9 mouse cellular contexts compared by ENCODE assay signal in the genomic region with DNA sequence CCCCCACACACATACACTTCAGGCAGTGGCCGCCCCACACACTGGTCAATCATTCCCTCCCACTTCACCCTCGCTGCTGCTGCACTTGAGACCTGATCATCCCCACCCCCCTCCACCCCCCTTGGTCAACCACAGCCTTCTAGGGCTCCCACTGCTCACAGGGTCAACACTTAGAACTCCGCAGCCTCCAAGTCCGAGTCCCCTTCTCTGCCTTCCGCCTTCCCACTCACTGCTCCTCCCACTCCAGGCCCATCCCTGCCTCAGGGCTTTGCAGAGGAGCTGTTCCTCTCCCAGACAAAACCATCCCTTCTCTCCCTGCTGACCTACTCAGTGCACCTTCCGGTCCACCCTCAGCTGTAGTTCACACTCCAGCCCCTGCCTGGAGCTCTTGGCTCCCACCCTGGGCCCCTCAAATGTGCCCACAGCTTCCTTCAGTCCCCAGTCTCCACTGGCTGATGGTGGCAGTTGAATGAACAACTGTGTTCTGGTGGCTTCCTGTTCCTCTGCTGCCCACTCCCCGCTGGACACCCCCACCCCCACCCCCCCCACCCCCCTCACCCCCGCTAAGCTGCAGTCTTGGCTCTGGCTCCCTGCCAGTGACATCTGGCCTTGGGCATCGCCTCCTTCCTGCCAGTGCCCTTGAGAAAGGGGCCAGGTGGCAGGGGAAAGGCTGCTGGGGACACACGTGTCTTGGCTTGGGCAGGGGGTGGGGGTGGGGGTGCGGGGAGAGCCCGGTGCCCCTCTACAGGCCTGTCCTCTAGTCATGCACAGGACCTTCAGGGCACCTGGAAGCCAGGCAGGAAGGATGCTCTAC. TPM values are rescaled to one million over a fixed set of nuclear protein-coding genes. Genes with fewer than 3 reads are reported as not detected.
A peak's percentile ranks its signal among the peaks of the same experiment; 100 is the strongest.
DNase-seq lines count a peak whose midpoint lies in the region; ATAC-seq and TF ChIP-seq lines count a peak whose summit lies in the region.
"Had no signal": no experiment of that assay in that cellular context is flagged by ENCODE, and none has a peak within 500 bp of the region (broad histone marks: within the 10 kb centered on the region; RNA-seq: fewer than 3 reads in every experiment).

No protein-coding gene starts in this region.

- no peak for TF ChIP-seq CTCF in lung, postnatal 0 days (IDR thresholded peaks at IDR 0.05)

- H3K27ac ChIP-seq in forebrain, embryonic 15.5 days (replicated peaks) = peak overlapping the region; percentile 39; the same call in 1 of the 2 replicates
- peak overlapping the region; percentile 10; the same call in 1 of the 2 replicates for H3K27ac ChIP-seq in hindbrain, embryonic 16.5 days (ENCODE audit: low read depth, low read length)
- peak overlapping the region; percentile 40 for H3K27ac ChIP-seq in lung, postnatal 0 days (ENCODE audit: low read length)

- no peak overlapping the region for H3K4me3 ChIP-seq in forebrain, embryonic 15.5 days
- H3K4me3 ChIP-seq in hindbrain, embryonic 16.5 days (ENCODE audit: low read length) = no peak overlapping the region
- H3K4me3 ChIP-seq in lung, postnatal 0 days (ENCODE audit: low read depth, low read length) = peak overlapping the region; percentile 34

- no peak; the same call in 1 of the 2 replicates for ATAC-seq in forebrain, embryonic 15.5 days (replicated peaks)
- peak; percentile 34 for ATAC-seq in hindbrain, embryonic 16.5 days
- ATAC-seq in lung, postnatal 0 days = peak; percentile 66
- ATAC-seq: Patski had no signal

- 0 out of 2 replicates have a peak overlapping the region, but pooled peaks have one; percentile 7 for H3K4me2 ChIP-seq in forebrain, embryonic 15.5 days (replicated peaks)
- peak overlapping the region; percentile 44 for H3K4me2 ChIP-seq in hindbrain, embryonic 16.5 days (ENCODE audit: low read length)
- peak overlapping the region; percentile 57 for H3K4me2 ChIP-seq in lung, postnatal 0 days (replicated peaks; ENCODE audit: low read depth, low read length)

- WGBS in forebrain, embryonic 15.5 days = 5% methylated on average over 12 of the region's 12 CpGs
- WGBS in hindbrain, embryonic 16.5 days = 4% methylated on average over 9 of the region's 12 CpGs
- 2% methylated on average over 6 of the region's 12 CpGs for WGBS in lung, postnatal 0 days

- 0 out of 2 replicates have a peak overlapping the region, but pooled peaks have one; percentile 19 for H3K9ac ChIP-seq in forebrain, embryonic 15.5 days (replicated peaks)
- peak overlapping the region; percentile 41; the same call in 1 of the 2 replicates for H3K9ac ChIP-seq in hindbrain, embryonic 16.5 days (ENCODE audit: low read depth, low read length)
- no peak overlapping the region for H3K9ac ChIP-seq in lung, postnatal 0 days (replicated peaks; ENCODE audit: low read depth)

- no peaks in the 10 kb centered on the region for H3K36me3 ChIP-seq in forebrain, embryonic 15.5 days
- no peaks in the 10 kb centered on the region for H3K36me3 ChIP-seq in hindbrain, embryonic 16.5 days (ENCODE audit: control insufficient read depth, insufficient read depth, low read length)
- H3K36me3 ChIP-seq in lung, postnatal 0 days (ENCODE audit: insufficient read depth, low read length) = no peaks in the 10 kb centered on the region

- no peaks in the 10 kb centered on the region for H3K9me3 ChIP-seq in forebrain, embryonic 15.5 days
- no peaks in the 10 kb centered on the region for H3K9me3 ChIP-seq in hindbrain, embryonic 16.5 days (ENCODE audit: control insufficient read depth, low read length)
- H3K9me3 ChIP-seq in lung, postnatal 0 days (ENCODE audit: low read length) = no peaks in the 10 kb centered on the region

- peaks cover 43% of the 10 kb centered on the region for H3K4me1 ChIP-seq in forebrain, embryonic 15.5 days
- H3K4me1 ChIP-seq in hindbrain, embryonic 16.5 days (ENCODE audit: control insufficient read depth, insufficient read depth, low read depth, low read length) = peaks cover 36% of the 10 kb centered on the region
- peaks cover 11% of the 10 kb centered on the region; the same call in 1 of the 2 replicates for H3K4me1 ChIP-seq in lung, postnatal 0 days (ENCODE audit: insufficient read depth, low read depth, low read length)

- DNase-seq in frontal cortex, postnatal 36 days (ENCODE audit: low spot score in 2 of 2) = peak; percentile 44
- DNase-seq in frontal cortex, postnatal 25 days (ENCODE audit: low spot score in 2 of 2) = no peak
- peak; percentile 79 for DNase-seq in adrenal gland, adult 2 months
- peak; percentile 85 for DNase-seq in lung, postnatal 0 days (ENCODE audit: low spot score)
- DNase-seq in skeletal muscle tissue, adult 2 months (ENCODE audit: low read depth, low spot score) = peak; percentile 47
- DNase-seq in spleen, postnatal 10 days (ENCODE audit: low spot score in 2 of 2) = no peak

- H3K27me3 ChIP-seq in forebrain, embryonic 15.5 days = peaks cover 40% of the 10 kb centered on the region
- H3K27me3 ChIP-seq in hindbrain, embryonic 16.5 days (replicated peaks; ENCODE audit: control insufficient read depth, insufficient read depth, low read length) = peaks cover 11% of the 10 kb centered on the region
- H3K27me3 ChIP-seq in lung, postnatal 0 days (replicated peaks; ENCODE audit: insufficient read depth, low read length) = no peaks in the 10 kb centered on the region
- H3K27me3 ChIP-seq: Patski had no signal

- peak; percentile 35; the same call in 1 of the 2 replicates for TF ChIP-seq EP300 in lung, postnatal 0 days (IDR thresholded peaks at IDR 0.05)

RNA-seq across cellular contexts. Expression of gene Tle6, which starts 3.5 kb away (rescaled TPM):
- total RNA-seq in adrenal gland, adult 2 months (2021) = 10 to 100 TPM; 24.0 to 59.6 TPM
- polyA plus RNA-seq in adrenal gland, adult 2 months (2012; rRNA removed) = 49.5 and 90.8 TPM in 2 replicates
- 3.0 and 4.2 TPM in 2 replicates for polyA plus RNA-seq in forebrain, embryonic 15.5 days (2015; fragmentation: Nextera tagmentation; extraction: Ambion mirVana)
- polyA plus RNA-seq in hindbrain, embryonic 16.5 days (2015; fragmentation: Nextera tagmentation; extraction: Ambion mirVana) = 9.0 and 9.2 TPM in 2 replicates
- polyA plus RNA-seq in lung, postnatal 0 days (2015; fragmentation: Nextera tagmentation; extraction: Ambion mirVana) = 12.8 and 18.5 TPM in 2 replicates

RNA-seq across cellular contexts. Expression of gene BC025920, which starts 8.7 kb away (rescaled TPM):
- 1 to 10 TPM; 1.1 to 2.3 TPM for total RNA-seq in adrenal gland, adult 2 months (2021)
- 0.26 and 0.59 TPM in 2 replicates for polyA plus RNA-seq in adrenal gland, adult 2 months (2012; rRNA removed)
- 3.0 and 3.1 TPM in 2 replicates for polyA plus RNA-seq in forebrain, embryonic 15.5 days (2015; fragmentation: Nextera tagmentation; extraction: Ambion mirVana)
- 1.6 and 2.3 TPM in 2 replicates for polyA plus RNA-seq in hindbrain, embryonic 16.5 days (2015; fragmentation: Nextera tagmentation; extraction: Ambion mirVana)
- 0.07 and 0.29 TPM in 2 replicates for polyA plus RNA-seq in lung, postnatal 0 days (2015; fragmentation: Nextera tagmentation; extraction: Ambion mirVana)

RNA-seq across cellular contexts. Expression of gene Tle2, which starts 23.0 kb away (rescaled TPM):
- 10 to 100 TPM; 50.4 to 51.0 TPM for total RNA-seq in adrenal gland, adult 2 months (2021)
- polyA plus RNA-seq in adrenal gland, adult 2 months (2012; rRNA removed) = 417 and 691 TPM in 2 replicates
- polyA plus RNA-seq in forebrain, embryonic 15.5 days (2015; fragmentation: Nextera tagmentation; extraction: Ambion mirVana) = 27.3 and 28.0 TPM in 2 replicates
- polyA plus RNA-seq in hindbrain, embryonic 16.5 days (2015; fragmentation: Nextera tagmentation; extraction: Ambion mirVana) = 40.9 and 50.2 TPM in 2 replicates
- polyA plus RNA-seq in lung, postnatal 0 days (2015; fragmentation: Nextera tagmentation; extraction: Ambion mirVana) = 29.9 and 37.0 TPM in 2 replicates

RNA-seq across cellular contexts. Expression of gene Sirt6, which starts 30.3 kb away (rescaled TPM):
- 10 to 100 TPM; 16.0 to 18.3 TPM for total RNA-seq in adrenal gland, adult 2 months (2021)
- polyA plus RNA-seq in adrenal gland, adult 2 months (2012; rRNA removed) = 52.3 and 59.9 TPM in 2 replicates
- polyA plus RNA-seq in forebrain, embryonic 15.5 days (2015; fragmentation: Nextera tagmentation; extraction: Ambion mirVana) = 56.5 and 56.7 TPM in 2 replicates
- polyA plus RNA-seq in hindbrain, embryonic 16.5 days (2015; fragmentation: Nextera tagmentation; extraction: Ambion mirVana) = 35.8 and 46.0 TPM in 2 replicates
- polyA plus RNA-seq in lung, postnatal 0 days (2015; fragmentation: Nextera tagmentation; extraction: Ambion mirVana) = 24.1 and 24.2 TPM in 2 replicates

RNA-seq across cellular contexts. Expression of gene Ankrd24, which starts 31.0 kb away (rescaled TPM):
- 10 to 100 TPM; 20.0 to 23.7 TPM for total RNA-seq in adrenal gland, adult 2 months (2021)
- polyA plus RNA-seq in adrenal gland, adult 2 months (2012; rRNA removed) = 91.0 and 112 TPM in 2 replicates
- polyA plus RNA-seq in forebrain, embryonic 15.5 days (2015; fragmentation: Nextera tagmentation; extraction: Ambion mirVana) = 11.5 and 12.6 TPM in 2 replicates
- 18.2 and 19.2 TPM in 2 replicates for polyA plus RNA-seq in hindbrain, embryonic 16.5 days (2015; fragmentation: Nextera tagmentation; extraction: Ambion mirVana)
- polyA plus RNA-seq in lung, postnatal 0 days (2015; fragmentation: Nextera tagmentation; extraction: Ambion mirVana) = 4.4 and 5.3 TPM in 2 replicates

Comparison
In these comparisons a context has a peak if more than half of its experiments do, and no peak if none do; other contexts are left out.
1. DNase-seq: peak in frontal cortex, postnatal 36 days (2 of 2), adrenal gland, adult 2 months (single experiment), lung, postnatal 0 days (single experiment) and skeletal muscle tissue, adult 2 months (single experiment); none in frontal cortex, postnatal 25 days (0 of 2) and spleen, postnatal 10 days (0 of 2).
2. H3K4me2 ChIP-seq: peak in every context shown above with its lines; median percentile 57 in lung, postnatal 0 days; 44 in hindbrain, embryonic 16.5 days; 7 in forebrain, embryonic 15.5 days.
3. Peak in every context shown above with its lines, with median percentiles within 50 percentile points of each other: H3K27ac ChIP-seq.